Mouse (Mus musculus) spleen, adult 2 months (tissue): Measurements from ENCODE around the gene Tmem203. TPM values are rescaled to one million over a fixed set of nuclear protein-coding genes. Genes with fewer than 3 reads are reported as not detected.

Experiments used
- DNase-seq, 2 experiments: peaks; one replicate each; pipeline versions ENCODE4 v3.0.0 to v3.0.0-alpha.2; 2012 to 2021; ENCODE audit warnings: low spot score in 2 of 2, low read depth in 1 of 2
- H3K27ac ChIP-seq: fragments of 200-500 bp; 2 replicates; pipeline ENCODE4 v1.5.1; 2012; ENCODE audit warnings: low read length, inconsistent platforms; ENCODE audit not compliant: insufficient read depth
- H3K27me3 ChIP-seq: fragments of 200-500 bp; 2 replicates; pipeline ENCODE4 v1.6.1; 2012; ENCODE audit warnings: mild to moderate bottlenecking, moderate library complexity, low read length, inconsistent platforms; ENCODE audit not compliant: control insufficient read depth, insufficient read depth
- H3K36me3 ChIP-seq: fragments of 200-500 bp; 2 replicates; pipeline ENCODE4 v1.6.1; 2012; ENCODE audit warnings: mild to moderate bottlenecking, low read length, inconsistent platforms; ENCODE audit not compliant: control insufficient read depth, insufficient read depth
- H3K4me1 ChIP-seq: fragments of 200-500 bp; 2 replicates; pipeline ENCODE4 v1.6.1; 2011; ENCODE audit warnings: inconsistent platforms; ENCODE audit not compliant: control insufficient read depth, insufficient read depth, insufficient read length
- H3K4me3 ChIP-seq: fragments of 200-500 bp; 2 replicates; pipeline ENCODE4 v1.5.1; 2011; ENCODE audit warnings: mild to moderate bottlenecking, inconsistent platforms; ENCODE audit not compliant: insufficient read depth, insufficient read length; ENCODE audit errors: extremely low read depth
- CTCF ChIP-seq: fragments of 200-500 bp; IDR thresholded peaks from 2 replicates; pipeline ENCODE4 v1.5.1; 2011; ENCODE audit warnings: mild to moderate bottlenecking, inconsistent platforms; ENCODE audit not compliant: insufficient read depth, insufficient read length, insufficient replicate concordance; ENCODE audit errors: extremely low read depth
- POLR2A ChIP-seq: fragments of 200-500 bp; IDR thresholded peaks from 2 replicates; pipeline ENCODE4 v1.6.1; 2011; ENCODE audit warnings: low read depth, low read length, inconsistent platforms
- WGBS: fragments of 180-500 bp; shearing (Covaris S2); methylation state at CpG from one replicate; pipeline ENCODE4 v1.1.7; 2018; 5-methylcytosine and 5-hydroxymethylcytosine counted together
- polyA plus RNA-seq: library from polyadenylated mRNA; depleted of rRNA; stranded (reverse); fragments of >200 nt; gene quantifications from 2 replicates; pipeline ENCODE4 v1.2.3, GENCODE M21; 2012

Gene Tmem203
- polyA plus RNA-seq, 1 experiment = 44.4 TPM

DNA sequence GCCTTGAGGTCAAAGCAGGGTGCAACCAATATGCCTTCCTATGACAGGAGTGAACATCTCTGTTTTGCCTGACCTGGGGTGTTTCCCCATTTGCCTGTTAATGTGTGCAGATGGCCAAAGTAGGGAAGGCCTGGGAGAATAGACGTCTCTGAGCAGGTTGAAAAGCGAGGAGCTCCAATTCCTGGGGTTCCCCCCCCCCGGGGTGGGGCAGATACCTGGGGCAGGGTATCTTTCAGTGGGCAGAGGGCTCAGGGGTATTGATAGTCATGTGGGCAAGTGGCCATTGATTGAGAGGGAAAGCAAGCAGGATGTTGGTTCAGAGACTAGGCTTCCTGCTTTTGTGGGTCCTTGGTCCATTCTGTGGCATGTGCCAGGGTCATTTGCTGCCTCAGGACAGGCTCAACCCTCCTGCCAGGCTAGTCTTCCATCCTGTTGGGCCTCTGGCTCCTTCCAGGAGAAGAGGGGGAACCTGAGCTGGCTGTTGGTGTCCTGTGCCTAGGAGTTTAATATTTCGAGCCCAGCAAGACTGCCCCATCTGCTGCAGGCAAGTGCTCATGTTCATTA lies 12.6 kb downstream of the Tmem203 start:
- DNase-seq = no peak
- Histone ChIP-seq H3K36me3 (peaks cover 5% of the 10 kb centered on the region), H3K27me3 (no peaks in the 10 kb centered on the region), H3K4me1 (peaks cover 21% of the 10 kb centered on the region), H3K27ac (no peak overlapping the region), H3K4me3 (no peak overlapping the region)
- 81% methylated on average over 4 of the region's 4 CpGs for WGBS
- no peak for TF ChIP-seq POLR2A
- no peak for TF ChIP-seq CTCF

DNA sequence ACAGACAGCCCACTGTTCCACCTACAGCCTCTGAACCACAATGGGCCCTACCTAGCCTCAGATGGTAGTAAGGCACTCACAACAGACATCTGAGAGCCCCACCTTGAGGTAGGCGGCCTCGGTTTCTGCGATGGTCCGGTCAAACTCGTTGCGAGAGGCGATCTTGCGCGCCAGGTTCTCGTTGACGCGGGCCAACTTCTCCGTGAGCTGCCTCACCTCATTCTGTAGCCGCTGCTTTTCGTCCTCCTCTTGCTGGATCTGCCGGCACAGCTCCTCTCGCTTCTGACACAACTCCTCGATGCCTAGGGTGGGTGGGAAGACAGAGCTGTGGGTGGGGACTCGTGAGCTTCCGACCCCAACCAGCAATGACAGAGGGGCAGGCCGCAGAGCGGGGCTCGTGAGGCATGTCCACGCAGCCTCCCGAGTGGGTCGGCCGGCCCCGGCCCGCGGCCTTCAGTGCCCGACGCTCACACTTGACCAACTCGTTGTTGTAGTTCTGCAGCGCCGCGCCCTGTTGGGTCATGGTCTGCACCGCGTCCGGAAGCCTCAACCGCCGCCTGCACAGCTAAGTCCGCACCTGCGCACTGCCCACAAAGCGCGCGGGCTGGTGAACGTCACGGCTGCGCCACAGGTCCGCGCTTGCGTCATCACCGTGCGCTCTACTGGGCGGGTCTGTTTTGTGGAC lies 16.7 kb downstream of the Tmem203 start, which contains the start of the genes Ssna1 and Anapc2:
Ssna1 (minus strand) TSS at position 612 of the 685 bp plus-strand sequence.
Anapc2 (plus strand) TSS at position 652 of the 685 bp plus-strand sequence.
- DNase-seq = peak; percentile 89 to 94
- peaks cover 15% of the 10 kb centered on the region for H3K36me3 ChIP-seq
- under 1% methylated on average over 55 of the region's 55 CpGs for WGBS

DNA sequence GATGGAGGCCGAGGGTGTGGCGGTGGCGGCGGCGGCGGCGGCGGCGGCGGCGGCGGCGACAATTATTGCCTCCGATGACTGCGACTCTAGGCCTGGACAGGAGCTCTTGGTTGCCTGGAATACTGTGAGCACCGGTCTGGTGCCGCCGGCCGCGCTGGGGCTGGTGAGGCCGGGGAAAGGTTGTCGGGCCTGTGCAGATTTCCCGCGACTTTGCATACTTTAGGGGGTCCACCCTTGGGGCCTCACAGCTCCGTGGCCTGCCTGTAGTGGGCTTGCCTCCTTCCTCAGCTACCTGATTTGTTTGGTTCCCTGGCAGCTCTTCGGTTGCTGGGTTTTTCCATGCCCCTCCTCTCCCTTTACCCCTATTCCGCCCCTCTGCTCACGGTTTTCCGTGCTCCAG lies 17.3 kb downstream of the Tmem203 start:
- Histone ChIP-seq H3K4me3 (peak overlapping the region; percentile 78), H3K27ac (peak overlapping the region; percentile 3; the same call in 1 of the 2 replicates), H3K4me1 (peaks cover 3% of the 10 kb centered on the region; the same call in 1 of the 2 replicates), H3K27me3 (no peaks in the 10 kb centered on the region), H3K36me3 (peaks cover 16% of the 10 kb centered on the region)
- under 1% methylated on average over 29 of the region's 29 CpGs for WGBS
- DNase-seq = no peak
- TF ChIP-seq CTCF = no peak
- TF ChIP-seq POLR2A = no peak

More for the DNA sequence above, 16.7 kb downstream of the Tmem203 start, which contains the start of the genes Ssna1 and Anapc2:
- peaks cover 3% of the 10 kb centered on the region; the same call in 1 of the 2 replicates for H3K4me1 ChIP-seq
- H3K27me3 ChIP-seq = no peaks in the 10 kb centered on the region
- H3K27ac ChIP-seq = peak within 1 kb of the TSS; percentile 82
- TF ChIP-seq POLR2A = peak; percentile 65
- TF ChIP-seq CTCF = no peak
- H3K4me3 ChIP-seq = peak within 1 kb of the TSS; percentile 78

DNA sequence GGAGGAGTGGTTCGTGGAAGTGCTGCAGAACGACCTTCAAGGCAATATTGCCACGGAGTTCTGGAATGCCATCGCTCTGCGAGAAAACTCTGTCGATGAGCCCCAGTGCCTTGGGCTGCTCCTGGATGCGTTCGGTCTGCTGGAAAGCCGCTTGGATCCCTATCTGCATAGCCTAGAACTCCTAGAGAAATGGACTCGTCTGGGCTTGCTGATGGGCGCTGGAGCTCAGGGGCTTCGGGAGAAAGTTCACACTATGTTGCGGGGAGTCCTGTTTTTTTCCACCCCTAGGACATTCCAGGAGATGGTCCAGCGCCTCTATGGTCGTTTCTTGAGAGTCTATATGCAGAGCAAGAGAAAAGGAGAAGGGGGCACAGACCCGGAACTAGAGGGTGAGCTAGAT lies 17.8 kb downstream of the Tmem203 start:
- no peak for DNase-seq
- H3K27ac ChIP-seq = peak overlapping the region; percentile 3; the same call in 1 of the 2 replicates
- WGBS = 34% methylated on average over 16 of the region's 16 CpGs
- H3K4me1 ChIP-seq = peaks cover 3% of the 10 kb centered on the region; the same call in 1 of the 2 replicates
- no peaks in the 10 kb centered on the region for H3K27me3 ChIP-seq
- peak overlapping the region; percentile 78 for H3K4me3 ChIP-seq
- TF ChIP-seq POLR2A (no peak), CTCF (no peak)
- peaks cover 19% of the 10 kb centered on the region for H3K36me3 ChIP-seq

DNA sequence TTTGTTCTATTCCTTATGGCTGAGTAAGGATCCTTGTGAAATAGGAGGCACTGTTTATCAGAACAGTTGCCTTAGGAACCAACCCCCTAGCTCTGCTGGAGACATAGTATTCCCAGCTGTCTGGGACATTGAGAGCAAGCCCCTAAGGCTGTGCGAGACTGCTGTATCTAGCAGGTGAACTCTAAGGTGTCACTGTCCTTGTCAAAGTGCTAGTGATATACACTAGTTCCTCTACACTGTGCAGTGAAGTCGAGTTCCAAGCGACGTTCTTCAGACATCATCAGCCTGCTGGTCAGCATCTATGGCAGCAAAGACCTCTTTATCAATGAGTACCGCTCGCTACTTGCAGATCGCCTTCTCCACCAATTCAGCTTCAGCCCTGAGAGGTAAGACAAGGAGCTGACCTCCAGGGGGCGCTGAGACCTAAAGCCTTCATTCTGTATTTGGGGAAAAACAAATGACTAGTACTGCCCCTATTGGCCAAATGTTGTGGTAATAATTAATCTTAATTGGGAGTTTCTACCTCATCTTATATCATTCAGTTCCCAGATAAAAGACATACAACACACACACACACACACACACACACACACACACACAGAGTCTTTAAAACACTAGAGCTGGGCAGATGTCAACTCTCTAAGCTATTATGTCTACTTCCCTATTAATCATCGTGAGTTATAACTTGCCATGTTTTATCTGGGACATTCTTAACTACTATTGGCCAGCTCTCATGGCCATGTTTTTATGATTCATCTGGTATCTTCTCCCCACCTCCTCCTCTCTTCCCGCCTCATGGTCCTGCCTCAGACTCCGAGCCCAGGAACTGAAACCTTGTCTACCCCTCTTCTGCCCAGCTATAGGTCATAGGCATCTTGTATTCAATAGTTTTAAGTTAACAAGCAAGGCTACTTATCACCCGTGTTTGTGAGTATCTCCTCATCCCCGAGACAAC lies 24.0 kb downstream of the Tmem203 start:
- no peaks in the 10 kb centered on the region for H3K4me1 ChIP-seq
- H3K4me3 ChIP-seq = no peak overlapping the region
- WGBS = 69% methylated on average over 13 of the region's 13 CpGs
- DNase-seq = peak; percentile 69 to 74
- H3K27me3 ChIP-seq = no peaks in the 10 kb centered on the region
- H3K27ac ChIP-seq = no peak overlapping the region
- TF ChIP-seq CTCF (peak; percentile 69; the same call in 1 of the 2 replicates), POLR2A (no peak)
- peaks cover 36% of the 10 kb centered on the region for H3K36me3 ChIP-seq

DNA sequence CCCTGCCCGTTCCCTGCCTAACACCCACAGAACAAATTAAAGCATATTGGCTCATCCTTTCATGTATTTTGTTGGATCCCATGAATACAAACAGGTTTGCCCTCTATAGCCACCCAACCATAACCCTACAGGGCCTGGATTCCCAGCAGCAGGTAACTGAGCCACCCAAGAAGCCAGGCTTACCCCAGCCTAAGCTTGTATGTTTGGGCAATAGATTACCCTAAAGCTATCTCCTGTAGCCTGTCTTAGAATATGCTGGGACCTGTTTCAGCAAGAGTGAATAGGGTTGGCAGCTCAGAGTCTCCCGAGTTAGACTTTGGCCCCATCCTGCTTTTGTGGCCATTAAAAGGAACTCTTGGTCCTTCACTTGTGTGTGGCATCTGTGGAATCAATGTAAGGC lies 30.3 kb downstream of the Tmem203 start:
- Histone ChIP-seq H3K36me3 (peaks cover 23% of the 10 kb centered on the region), H3K4me3 (no peak overlapping the region), H3K27ac (no peak overlapping the region), H3K27me3 (no peaks in the 10 kb centered on the region), H3K4me1 (no peaks in the 10 kb centered on the region)
- DNase-seq = no peak
- no peak for TF ChIP-seq CTCF
- TF ChIP-seq POLR2A = no peak
- WGBS = 90% methylated on average over 2 of the region's 2 CpGs
